Comparison of ENCODE assay signal across 9 mouse cellular contexts in genomic region chrX:141724937-141725918, GRCm38 (mm10). TPM values are rescaled to one million over a fixed set of nuclear protein-coding genes. Genes with fewer than 3 reads are reported as not detected.
DNase-seq lines count a peak whose midpoint lies in the region; ATAC-seq and TF ChIP-seq lines count a peak whose summit lies in the region.
"Had no signal": no experiment of that assay in that cellular context is flagged by ENCODE, and none has a peak within 500 bp of the region (broad histone marks: within the 10 kb centered on the region; RNA-seq: fewer than 3 reads in every experiment).

TSS of gene Irs4 (minus strand) at chrX:141725263.

- 22% methylated on average over 42 of the region's 51 CpGs for WGBS in embryonic facial prominence, embryonic 12.5 days
- WGBS in midbrain, embryonic 14.5 days: 26% methylated on average over 50 of the region's 51 CpGs

- peak within 1 kb of the TSS; percentile 52 for H3K4me3 ChIP-seq in gastrocnemius, adult 2 months
- H3K4me3 ChIP-seq in embryonic facial prominence, embryonic 12.5 days: peak within 1 kb of the TSS; percentile 40
- peak within 1 kb of the TSS; percentile 41 for H3K4me3 ChIP-seq in midbrain, embryonic 14.5 days (replicated peaks; ENCODE audit: low read depth, low read length)

- peak within 1 kb of the TSS; percentile 50 for H3K4me2 ChIP-seq in embryonic facial prominence, embryonic 12.5 days (replicated peaks)
- peak within 1 kb of the TSS; percentile 63 for H3K4me2 ChIP-seq in midbrain, embryonic 14.5 days (ENCODE audit: low read length)

- DNase-seq in gastrocnemius, adult 2 months: no peak
- no peak for DNase-seq in gastrocnemius, postnatal 4 days (ENCODE audit: low spot score in 2 of 2)
- peak; percentile 29 for DNase-seq in kidney, adult 18-20 months
- DNase-seq in midbrain, embryonic 14.5 days: peak; percentile 61
- DNase-seq in thymus, adult 18-20 months: no peak
- DNase-seq in gastrocnemius, adult 8-10 months (ENCODE audit: low spot score in 2 of 2): no peak
- no peak for DNase-seq in left cerebral cortex, postnatal 36 days (ENCODE audit: low spot score in 2 of 2)

- H3K9ac ChIP-seq in embryonic facial prominence, embryonic 12.5 days: no peak within 1 kb of the TSS
- peak within 1 kb of the TSS; percentile 29; the same call in 1 of the 2 replicates for H3K9ac ChIP-seq in midbrain, embryonic 14.5 days (replicated peaks; ENCODE audit: low read length)

- no peaks in the 10 kb centered on the region for H3K4me1 ChIP-seq in embryonic facial prominence, embryonic 12.5 days
- H3K4me1 ChIP-seq in midbrain, embryonic 14.5 days (ENCODE audit: control insufficient read depth, insufficient read depth, low read length): peaks cover 6% of the 10 kb centered on the region; the same call in 1 of the 2 replicates

- intact Hi-C loops in gastrocnemius, adult 2 months (cut with DNase I): no loop called here
- intact Hi-C loops in left cerebral cortex, postnatal 36 days (cut with DNase I): no loop called here

- no peaks in the 10 kb centered on the region for H3K36me3 ChIP-seq in embryonic facial prominence, embryonic 12.5 days
- no peaks in the 10 kb centered on the region for H3K36me3 ChIP-seq in midbrain, embryonic 14.5 days (ENCODE audit: control insufficient read depth, insufficient read depth, low read length)

- H3K9me3 ChIP-seq in embryonic facial prominence, embryonic 12.5 days: no peaks in the 10 kb centered on the region
- H3K9me3 ChIP-seq in midbrain, embryonic 14.5 days (ENCODE audit: control insufficient read depth, low read length): no peaks in the 10 kb centered on the region

- no peak within 1 kb of the TSS for H3K27ac ChIP-seq in gastrocnemius, adult 2 months
- H3K27ac ChIP-seq in embryonic facial prominence, embryonic 12.5 days: no peak within 1 kb of the TSS
- H3K27ac ChIP-seq in midbrain, embryonic 14.5 days (replicated peaks; ENCODE audit: low read depth, low read length): no peak within 1 kb of the TSS

- peaks cover 68% of the 10 kb centered on the region for H3K27me3 ChIP-seq in embryonic facial prominence, embryonic 12.5 days
- H3K27me3 ChIP-seq in midbrain, embryonic 14.5 days (ENCODE audit: control insufficient read depth, insufficient read depth, low read length): peaks cover 53% of the 10 kb centered on the region

- ATAC-seq in embryonic facial prominence, embryonic 12.5 days (ENCODE audit: insufficient number of reproducible peaks, insufficient read depth, low FRiP score, low TSS enrichment): peak; percentile 78
- peak; percentile 81 for ATAC-seq in midbrain, embryonic 14.5 days (ENCODE audit: low FRiP score, low TSS enrichment)

- no peak for TF ChIP-seq CTCF in gastrocnemius, adult 2 months (IDR thresholded peaks at IDR 0.05)

RNA-seq across cellular contexts. Expression of gene Irs4, which starts in this region (rescaled TPM):
- total RNA-seq in gastrocnemius, adult 2 months (2021): not detected
- total RNA-seq in gastrocnemius, postnatal 4 days (2021): under 1 TPM in 1 of 2 experiments, not detected in 1; 0.05 TPM
- 1.4 and 1.6 TPM in 2 replicates for polyA plus RNA-seq in embryonic facial prominence, embryonic 12.5 days (2016; fragmentation: Nextera tagmentation; extraction: Ambion mirVana)
- polyA plus RNA-seq in midbrain, embryonic 14.5 days (2014; fragmentation: Nextera tagmentation; extraction: Ambion mirVana): 2.4 and 2.9 TPM in 2 replicates
- not detected for total RNA-seq in gastrocnemius, adult 8-10 months (2022)
- total RNA-seq in left cerebral cortex, postnatal 36 days (2021): under 1 TPM; 0.35 to 0.43 TPM
- polyA plus RNA-seq: C2C12 had no signal

Comparison
In these comparisons a context has a peak if more than half of its experiments do, and no peak if none do; other contexts are left out.
1. DNase-seq: peak in kidney, adult 18-20 months (single experiment) and midbrain, embryonic 14.5 days (single experiment); none in gastrocnemius, adult 2 months (single experiment), gastrocnemius, postnatal 4 days (0 of 2), thymus, adult 18-20 months (0 of 2), gastrocnemius, adult 8-10 months (0 of 2) and left cerebral cortex, postnatal 36 days (0 of 2).
2. Peak in every context shown above with its lines, with median percentiles within 50 percentile points of each other: H3K4me3 ChIP-seq.